Mouse (Mus musculus): ENCODE results near the gene Ppp1r35. TPM values are rescaled to one million over a fixed set of nuclear protein-coding genes. Genes with fewer than 3 reads are reported as not detected.

Gene Ppp1r35
- not detected in 2 replicates for polyA plus RNA-seq (2012; ENCODE audit: insufficient read depth, insufficient read length, low replicate concordance, missing spikeins)

- TF ChIP-seq CTCF (IDR thresholded peaks at IDR 0.05; ENCODE audit: insufficient read depth, low read depth, low read length): no peak
- TF ChIP-seq POLR2A (IDR thresholded peaks at IDR 0.05; ENCODE audit: insufficient read depth, low read depth, low read length): peak; percentile 37; the same call in 1 of the 2 replicates
- peak within 1 kb of the TSS; percentile 69 for H3K4me3 ChIP-seq (ENCODE audit: insufficient read depth, low read depth, low read length)
- no peak within 1 kb of the TSS; the same call in 1 of the 2 replicates for H3K27ac ChIP-seq (ENCODE audit: insufficient read depth, low read depth, low read length)
- WGBS: under 1% methylated on average over 31 of the region's 31 CpGs
- peaks cover 26% of the 10 kb centered on the region for H3K4me1 ChIP-seq (ENCODE audit: control insufficient read depth, insufficient read depth, low read length)
Measured at GRCm38 (mm10) chr5:137778635-137779034, at the start of gene Ppp1r35. Gene Ppp1r35, plus strand, starts transcription at chr5:137778849.

- peaks cover 49% of the 10 kb centered on the region for H3K4me1 ChIP-seq (ENCODE audit: control insufficient read depth, insufficient read depth, low read length)
- TF ChIP-seq CTCF (IDR thresholded peaks at IDR 0.05; ENCODE audit: insufficient read depth, low read depth, low read length) (no peak), POLR2A (IDR thresholded peaks at IDR 0.05; ENCODE audit: insufficient read depth, low read depth, low read length) (no peak)
- H3K4me3 ChIP-seq (ENCODE audit: insufficient read depth, low read depth, low read length): no peak overlapping the region
- 37% methylated on average over 12 of the region's 12 CpGs for WGBS
- peak overlapping the region; percentile 87 for H3K27ac ChIP-seq (ENCODE audit: insufficient read depth, low read depth, low read length)
Measured at GRCm38 (mm10) chr5:137733638-137734288, 44.9 kb upstream of the Ppp1r35 start.

DNA sequence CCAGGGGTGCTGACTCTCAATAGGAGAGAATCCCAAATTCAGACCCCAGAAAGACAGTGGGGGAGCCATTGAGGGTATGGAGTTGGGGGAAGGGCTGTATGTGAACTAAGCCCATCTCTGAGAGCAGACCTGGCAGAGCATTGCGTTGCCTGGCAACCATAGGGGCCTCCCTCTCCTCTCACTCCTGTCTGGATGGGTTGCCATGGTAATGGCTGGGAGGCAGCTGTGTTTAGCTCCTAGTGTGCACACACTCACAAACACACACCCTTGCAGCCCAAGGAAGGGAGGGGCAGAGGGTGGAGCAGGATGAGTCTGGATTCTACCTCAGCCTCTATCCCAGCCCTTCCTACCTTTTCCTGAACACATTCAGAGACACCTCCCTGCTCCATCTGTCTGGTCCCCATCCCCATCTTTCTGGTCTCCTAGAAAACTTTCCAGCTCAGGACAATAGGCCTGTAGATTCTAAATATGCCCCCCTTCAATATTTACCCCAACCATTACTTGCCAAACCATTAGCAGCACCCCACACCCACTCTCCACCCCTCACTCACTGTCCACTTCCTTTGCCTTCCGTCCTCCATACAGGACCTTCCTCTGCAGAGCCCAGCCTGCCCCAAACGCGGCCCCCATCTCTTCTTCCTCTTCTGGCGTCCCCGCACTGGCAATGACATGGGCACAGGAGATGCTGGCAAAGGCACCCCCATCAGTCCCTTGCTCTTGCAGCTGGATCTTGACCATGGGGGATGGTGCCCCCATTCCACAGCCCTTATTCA, 44.2 kb upstream of the Ppp1r35 start:
- no peak for TF ChIP-seq POLR2A (IDR thresholded peaks at IDR 0.05; ENCODE audit: insufficient read depth, low read depth, low read length)
- no peak for TF ChIP-seq CTCF (IDR thresholded peaks at IDR 0.05; ENCODE audit: insufficient read depth, low read depth, low read length)
- 30% methylated on average over 6 of the region's 6 CpGs for WGBS
- no peak overlapping the region for H3K4me3 ChIP-seq (ENCODE audit: insufficient read depth, low read depth, low read length)
- peak overlapping the region; percentile 87 for H3K27ac ChIP-seq (ENCODE audit: insufficient read depth, low read depth, low read length)
- H3K4me1 ChIP-seq (ENCODE audit: control insufficient read depth, insufficient read depth, low read length): peaks cover 57% of the 10 kb centered on the region

GRCm38 (mm10) chr5:137737400-137737940, 41.2 kb upstream of the Ppp1r35 start:
- no peak overlapping the region for H3K27ac ChIP-seq (ENCODE audit: insufficient read depth, low read depth, low read length)
- H3K4me3 ChIP-seq (ENCODE audit: insufficient read depth, low read depth, low read length): no peak overlapping the region
- 74% methylated on average over 6 of the region's 6 CpGs for WGBS
- H3K4me1 ChIP-seq (ENCODE audit: control insufficient read depth, insufficient read depth, low read length): peaks cover 60% of the 10 kb centered on the region
- no peak for TF ChIP-seq CTCF (IDR thresholded peaks at IDR 0.05; ENCODE audit: insufficient read depth, low read depth, low read length)
- TF ChIP-seq POLR2A (IDR thresholded peaks at IDR 0.05; ENCODE audit: insufficient read depth, low read depth, low read length): no peak

GRCm38 (mm10) chr5:137738516-137738915, 40.1 kb upstream of the Ppp1r35 start:
- no peak overlapping the region for H3K27ac ChIP-seq (ENCODE audit: insufficient read depth, low read depth, low read length)
- no peak overlapping the region for H3K4me3 ChIP-seq (ENCODE audit: insufficient read depth, low read depth, low read length)
- peaks cover 54% of the 10 kb centered on the region for H3K4me1 ChIP-seq (ENCODE audit: control insufficient read depth, insufficient read depth, low read length)
- WGBS: 20% methylated on average over 5 of the region's 5 CpGs
- TF ChIP-seq CTCF (IDR thresholded peaks at IDR 0.05; ENCODE audit: insufficient read depth, low read depth, low read length) (0 out of 2 replicates have a peak, but pooled peaks have one; percentile 25), POLR2A (IDR thresholded peaks at IDR 0.05; ENCODE audit: insufficient read depth, low read depth, low read length) (no peak)

GRCm38 (mm10) chr5:137739471-137739870, 39.2 kb upstream of the Ppp1r35 start:
- WGBS: 51% methylated on average over 9 of the region's 9 CpGs
- no peak overlapping the region for H3K27ac ChIP-seq (ENCODE audit: insufficient read depth, low read depth, low read length)
- peaks cover 46% of the 10 kb centered on the region for H3K4me1 ChIP-seq (ENCODE audit: control insufficient read depth, insufficient read depth, low read length)
- no peak overlapping the region for H3K4me3 ChIP-seq (ENCODE audit: insufficient read depth, low read depth, low read length)
- TF ChIP-seq CTCF (IDR thresholded peaks at IDR 0.05; ENCODE audit: insufficient read depth, low read depth, low read length) (no peak; the same call in 1 of the 2 replicates), POLR2A (IDR thresholded peaks at IDR 0.05; ENCODE audit: insufficient read depth, low read depth, low read length) (no peak)

- H3K4me3 ChIP-seq (ENCODE audit: insufficient read depth, low read depth, low read length): peak overlapping the region; percentile 54
- H3K27ac ChIP-seq (ENCODE audit: insufficient read depth, low read depth, low read length): no peak overlapping the region
- WGBS: 16% methylated on average over 11 of the region's 11 CpGs
- TF ChIP-seq POLR2A (IDR thresholded peaks at IDR 0.05; ENCODE audit: insufficient read depth, low read depth, low read length) (no peak; the same call in 1 of the 2 replicates), CTCF (IDR thresholded peaks at IDR 0.05; ENCODE audit: insufficient read depth, low read depth, low read length) (no peak)
- H3K4me1 ChIP-seq (ENCODE audit: control insufficient read depth, insufficient read depth, low read length): peaks cover 35% of the 10 kb centered on the region
Measured at GRCm38 (mm10) chr5:137740506-137740905, 38.1 kb upstream of the Ppp1r35 start.

- H3K4me1 ChIP-seq (ENCODE audit: control insufficient read depth, insufficient read depth, low read length): peaks cover 29% of the 10 kb centered on the region
- peak; percentile 92; the same call in 1 of the 2 replicates for TF ChIP-seq CTCF (IDR thresholded peaks at IDR 0.05; ENCODE audit: insufficient read depth, low read depth, low read length)
- TF ChIP-seq POLR2A (IDR thresholded peaks at IDR 0.05; ENCODE audit: insufficient read depth, low read depth, low read length): peak; percentile 32; the same call in 1 of the 2 replicates
- no peak within 1 kb of the TSS; the same call in 1 of the 2 replicates for H3K27ac ChIP-seq (ENCODE audit: insufficient read depth, low read depth, low read length)
- 2% methylated on average over 71 of the region's 71 CpGs for WGBS
- peak within 1 kb of the TSS; percentile 54 for H3K4me3 ChIP-seq (ENCODE audit: insufficient read depth, low read depth, low read length)
Measured at GRCm38 (mm10) chr5:137741023-137741931, 37.4 kb upstream of the Ppp1r35 start, which contains the start of gene Nyap1. Gene Nyap1, minus strand, starts transcription at chr5:137741607.
